Mouse (Mus musculus) liver, postnatal 0 days (tissue): ENCODE results near the gene Mbnl2.

Source experiments
- CTCF ChIP-seq: sonication (generic); IDR thresholded peaks from 2 replicates; pipeline ENCODE4 v1.5.1; 2016; ENCODE audit warnings: antibody characterized with exemption, low read depth
- EP300 ChIP-seq: IDR thresholded peaks from 2 replicates; pipeline ENCODE4 v1.6.1; 2016; ENCODE audit warnings: antibody characterized with exemption, low read depth, mild to moderate bottlenecking

GRCm38 (mm10) chr14:120333465-120334243, 58.2 kb downstream of the Mbnl2 start:
- TF ChIP-seq CTCF: no peak
- TF ChIP-seq EP300: no peak
